Comparison of ENCODE assay signal across 21 mouse cellular contexts in genomic region chr5:34295141-34295540, GRCm38 (mm10). TPM values are rescaled to one million over a fixed set of nuclear protein-coding genes. Genes with fewer than 3 reads are reported as not detected.
DNase-seq lines count a peak whose midpoint lies in the region; ATAC-seq and TF ChIP-seq lines count a peak whose summit lies in the region.
"Had no signal": no experiment of that assay in that cellular context is flagged by ENCODE, and none has a peak within 500 bp of the region (broad histone marks: within the 10 kb centered on the region; RNA-seq: fewer than 3 reads in every experiment).

No protein-coding gene starts in this region.

- no peaks in the 10 kb centered on the region for H3K36me3 ChIP-seq in intestine, embryonic 15.5 days
- no peaks in the 10 kb centered on the region for H3K36me3 ChIP-seq in intestine, postnatal 0 days (ENCODE audit: control insufficient read depth, insufficient read depth)
- H3K36me3 ChIP-seq: hindbrain, embryonic 15.5 days; limb, embryonic 15.5 days; neural tube, embryonic 13.5 days had no signal

- no peaks in the 10 kb centered on the region for H3K9me3 ChIP-seq in intestine, embryonic 15.5 days
- H3K9me3 ChIP-seq in intestine, postnatal 0 days (ENCODE audit: control insufficient read depth), result no peaks in the 10 kb centered on the region
- H3K9me3 ChIP-seq: hindbrain, embryonic 15.5 days; limb, embryonic 15.5 days; neural tube, embryonic 13.5 days had no signal

- TF ChIP-seq CTCF in intestine, postnatal 0 days (IDR thresholded peaks at IDR 0.05; ENCODE audit: low read depth), result no peak

- H3K27ac ChIP-seq in intestine, embryonic 15.5 days, result no peak overlapping the region
- H3K27ac ChIP-seq in intestine, postnatal 0 days (ENCODE audit: low read depth, low read length), result no peak overlapping the region; the same call in 1 of the 2 replicates
- H3K27ac ChIP-seq: hindbrain, embryonic 15.5 days; limb, embryonic 15.5 days; neural tube, embryonic 13.5 days; stomach, postnatal 0 days had no signal

- no peak overlapping the region for H3K4me3 ChIP-seq in intestine, embryonic 15.5 days (replicated peaks)
- H3K4me3 ChIP-seq in intestine, postnatal 0 days (ENCODE audit: low read depth, low read length), result no peak overlapping the region
- H3K4me3 ChIP-seq: erythroblast, embryonic 14.5 days; hindbrain, embryonic 15.5 days; limb, embryonic 15.5 days; neural tube, embryonic 13.5 days had no signal

- peak; percentile 75 for DNase-seq in 3T3-L1 (ENCODE audit: low read depth, low spot score)
- DNase-seq in Muller cell, postnatal 12 days (ENCODE audit: inconsistent ontology term), result peak; percentile 89
- DNase-seq in adrenal gland, postnatal 36 days, result peak; percentile 42 to 59
- DNase-seq in cerebellum, postnatal 36 days, result no peak
- no peak for DNase-seq in embryo, embryonic 11 days
- DNase-seq: cerebellum, postnatal 14 days; lung, postnatal 4 days; right cerebral cortex, postnatal 25 days; thymus, postnatal 14 days had no signal

- no peak overlapping the region for H3K4me2 ChIP-seq in intestine, embryonic 15.5 days (replicated peaks)
- no peak overlapping the region for H3K4me2 ChIP-seq in intestine, postnatal 0 days (replicated peaks; ENCODE audit: low read depth)
- H3K4me2 ChIP-seq: hindbrain, embryonic 15.5 days; limb, embryonic 15.5 days; midbrain, embryonic 11.5 days; neural tube, embryonic 13.5 days had no signal

- H3K27me3 ChIP-seq in intestine, embryonic 15.5 days (replicated peaks), result no peaks in the 10 kb centered on the region
- no peaks in the 10 kb centered on the region for H3K27me3 ChIP-seq in intestine, postnatal 0 days (replicated peaks; ENCODE audit: control insufficient read depth, insufficient read depth, low read length)
- H3K27me3 ChIP-seq: hindbrain, embryonic 15.5 days had no signal

- 0 out of 2 replicates have a peak, but pooled peaks have one; percentile 4 for ATAC-seq in intestine, embryonic 15.5 days
- ATAC-seq in intestine, postnatal 0 days, result no peak
- ATAC-seq: forebrain, embryonic 16.5 days had no signal

- 89% methylated on average over 2 of the region's 2 CpGs for WGBS in intestine, embryonic 15.5 days
- 82% methylated on average over 2 of the region's 2 CpGs for WGBS in intestine, postnatal 0 days

- H3K9ac ChIP-seq in intestine, embryonic 15.5 days, result no peak overlapping the region
- no peak overlapping the region for H3K9ac ChIP-seq in intestine, postnatal 0 days (ENCODE audit: low read depth, low read length)
- H3K9ac ChIP-seq: hindbrain, embryonic 15.5 days; limb, embryonic 15.5 days; neural tube, embryonic 13.5 days had no signal

- H3K4me1 ChIP-seq in intestine, embryonic 15.5 days (replicated peaks), result no peaks in the 10 kb centered on the region
- H3K4me1 ChIP-seq in intestine, postnatal 0 days (replicated peaks; ENCODE audit: control insufficient read depth, insufficient read depth, low read length), result no peaks in the 10 kb centered on the region
- H3K4me1 ChIP-seq: hindbrain, embryonic 15.5 days; neural tube, embryonic 13.5 days had no signal

RNA-seq across cellular contexts. Expression of gene Cfap99, which starts 6.7 kb away (rescaled TPM):
- polyA plus RNA-seq in intestine, embryonic 15.5 days (2015; fragmentation: Nextera tagmentation; extraction: Ambion mirVana), result not detected in 2 replicates
- not detected in 2 replicates for polyA plus RNA-seq in intestine, postnatal 0 days (2015; fragmentation: Nextera tagmentation; extraction: Ambion mirVana)
- total RNA-seq in adrenal gland, postnatal 36 days (2021), result not detected
- total RNA-seq: gastrocnemius, adult 8-10 months; heart, adult 8-10 months; heart, postnatal 25 days had no signal
- polyA plus RNA-seq: erythroblast, embryonic 14.5 days; forebrain, embryonic 16.5 days; hindbrain, embryonic 15.5 days; limb, embryonic 15.5 days; neural tube, embryonic 13.5 days had no signal

RNA-seq across cellular contexts. Expression of gene Zfyve28, which starts 6.9 kb away (rescaled TPM):
- polyA plus RNA-seq in intestine, embryonic 15.5 days (2015; fragmentation: Nextera tagmentation; extraction: Ambion mirVana), result 0.47 and 0.65 TPM in 2 replicates
- 0.05 and 0.07 TPM in 2 replicates for polyA plus RNA-seq in intestine, postnatal 0 days (2015; fragmentation: Nextera tagmentation; extraction: Ambion mirVana)
- total RNA-seq in adrenal gland, postnatal 36 days (2021), result under 1 TPM; 0.36 to 0.60 TPM
- polyA plus RNA-seq: erythroblast, embryonic 14.5 days had no signal

RNA-seq across cellular contexts. Expression of gene Rnf4, which starts 40.9 kb away (rescaled TPM):
- 144 and 149 TPM in 2 replicates for polyA plus RNA-seq in intestine, embryonic 15.5 days (2015; fragmentation: Nextera tagmentation; extraction: Ambion mirVana)
- polyA plus RNA-seq in intestine, postnatal 0 days (2015; fragmentation: Nextera tagmentation; extraction: Ambion mirVana), result 62.3 and 65.0 TPM in 2 replicates
- 100 to 1,000 TPM; 100 to 102 TPM for total RNA-seq in adrenal gland, postnatal 36 days (2021)

Comparison
In these comparisons a context has a peak if more than half of its experiments do, and no peak if none do; other contexts are left out.
1. DNase-seq: peak in 3T3-L1 (single experiment), Muller cell, postnatal 12 days (single experiment) and adrenal gland, postnatal 36 days (2 of 2); none in cerebellum, postnatal 36 days (0 of 2) and embryo, embryonic 11 days (single experiment).